Mouse (Mus musculus) heart, embryonic 13.5 days (tissue): ENCODE measurements around the gene Rap2c. TPM values are rescaled to one million over a fixed set of nuclear protein-coding genes. Genes with fewer than 3 reads are reported as not detected.

ENCODE experiments used
- ATAC-seq: fragments of 200-750 bp; cut with Nextera tagmentation; 2 replicates; pipeline ENCODE4 v1.8.0; 2017; ENCODE audit warnings: moderate TSS enrichment; ENCODE audit not compliant: insufficient number of reproducible peaks, low FRiP score, low TSS enrichment; ENCODE audit errors: extremely low read depth
- H3K27ac ChIP-seq: fragments of 300-500 bp; sonication (generic); replicated peaks from 2 replicates; pipeline ENCODE4 v1.5.1; 2015; ENCODE audit warnings: moderate library complexity, mild to moderate bottlenecking, inconsistent platforms
- H3K27me3 ChIP-seq: fragments of 300-500 bp; sonication (generic); replicated peaks from 2 replicates; pipeline ENCODE4 v1.6.1; 2015; ENCODE audit warnings: mild to moderate bottlenecking, inconsistent platforms
- H3K36me3 ChIP-seq: fragments of 300-500 bp; sonication (generic); 2 replicates; pipeline ENCODE4 v1.6.1; 2015; ENCODE audit warnings: mild to moderate bottlenecking, inconsistent platforms
- H3K4me1 ChIP-seq: fragments of 300-500 bp; sonication (generic); 2 replicates; pipeline ENCODE4 v1.6.1; 2015; ENCODE audit warnings: inconsistent platforms
- H3K4me2 ChIP-seq: fragments of 300-500 bp; sonication (generic); 2 replicates; pipeline ENCODE4 v1.6.1; 2015; ENCODE audit warnings: inconsistent platforms, mild to moderate bottlenecking, moderate library complexity
- H3K4me3 ChIP-seq: fragments of 300-500 bp; sonication (generic); 2 replicates; pipeline ENCODE4 v1.5.1; 2015; ENCODE audit warnings: moderate library complexity, mild to moderate bottlenecking, inconsistent platforms
- H3K9ac ChIP-seq: fragments of 300-500 bp; sonication (generic); 2 replicates; pipeline ENCODE4 v1.6.1; 2015; ENCODE audit warnings: inconsistent platforms, mild to moderate bottlenecking, moderate library complexity
- H3K9me3 ChIP-seq: fragments of 300-500 bp; sonication (generic); 2 replicates; pipeline ENCODE4 v1.6.1; 2016; ENCODE audit warnings: inconsistent platforms
- WGBS: fragments of 180-500 bp; shearing (Covaris S2); methylation state at CpG from one replicate; pipeline ENCODE4 v1.1.7; 2015; ENCODE audit warnings: mixed read lengths; 5-methylcytosine and 5-hydroxymethylcytosine counted together
- polyA plus RNA-seq: library from polyadenylated mRNA; unstranded; fragments of >200 nt; fragmentation: Nextera tagmentation; extraction: Ambion mirVana; gene quantifications from 2 replicates; pipeline ENCODE4 v1.2.1, GENCODE M21; 2015

Rap2c gene
- 16.5 and 17.8 TPM in 2 replicates for polyA plus RNA-seq

GRCm38 (mm10) chrX:51017851-51018785 lies at the start of gene Rap2c:
TSS of gene Rap2c (minus strand) at chrX:51018018.
- peak; percentile 74 for ATAC-seq
- peak within 1 kb of the TSS; percentile 72 for H3K4me2 ChIP-seq
- 13% methylated on average over 41 of the region's 92 CpGs for WGBS
- peak within 1 kb of the TSS; percentile 98 for H3K27ac ChIP-seq
- H3K4me1 ChIP-seq: peaks cover 16% of the 10 kb centered on the region
- H3K4me3 ChIP-seq: peak within 1 kb of the TSS; percentile 62
- H3K27me3 ChIP-seq: no peaks in the 10 kb centered on the region
- H3K9me3 ChIP-seq: no peaks in the 10 kb centered on the region
- peaks cover 15% of the 10 kb centered on the region for H3K36me3 ChIP-seq
- H3K9ac ChIP-seq: peak within 1 kb of the TSS; percentile 91

GRCm38 (mm10) chrX:51066539-51067286 lies 48.9 kb upstream of the Rap2c start:
- no peak for ATAC-seq
- no peaks in the 10 kb centered on the region for H3K9me3 ChIP-seq
- H3K4me3 ChIP-seq: no peak overlapping the region
- H3K9ac ChIP-seq: no peak overlapping the region
- no peaks in the 10 kb centered on the region for H3K36me3 ChIP-seq
- H3K27ac ChIP-seq: no peak overlapping the region
- no peak overlapping the region for H3K4me2 ChIP-seq
- H3K4me1 ChIP-seq: no peaks in the 10 kb centered on the region
- H3K27me3 ChIP-seq: no peaks in the 10 kb centered on the region
- 59% methylated on average over 11 of the region's 11 CpGs for WGBS

GRCm38 (mm10) chrX:51065773-51066172 lies 48.0 kb upstream of the Rap2c start:
- Histone ChIP-seq H3K36me3 (no peaks in the 10 kb centered on the region), H3K9ac (no peak overlapping the region), H3K4me2 (no peak overlapping the region), H3K9me3 (no peaks in the 10 kb centered on the region), H3K27ac (no peak overlapping the region), H3K27me3 (no peaks in the 10 kb centered on the region), H3K4me1 (no peaks in the 10 kb centered on the region), H3K4me3 (no peak overlapping the region)
- ATAC-seq: no peak
- 13% methylated on average over 6 of the region's 6 CpGs for WGBS

GRCm38 (mm10) chrX:51065158-51065664 lies 47.4 kb upstream of the Rap2c start:
- no peak for ATAC-seq
- no peaks in the 10 kb centered on the region for H3K9me3 ChIP-seq
- no peak overlapping the region for H3K9ac ChIP-seq
- H3K4me3 ChIP-seq: no peak overlapping the region
- 57% methylated on average over 6 of the region's 6 CpGs for WGBS
- no peaks in the 10 kb centered on the region for H3K27me3 ChIP-seq
- no peak overlapping the region for H3K4me2 ChIP-seq
- H3K4me1 ChIP-seq: no peaks in the 10 kb centered on the region
- H3K36me3 ChIP-seq: no peaks in the 10 kb centered on the region
- no peak overlapping the region for H3K27ac ChIP-seq

- Histone ChIP-seq H3K36me3 (no peaks in the 10 kb centered on the region), H3K4me3 (no peak overlapping the region), H3K9me3 (no peaks in the 10 kb centered on the region), H3K4me2 (no peak overlapping the region), H3K4me1 (no peaks in the 10 kb centered on the region), H3K27me3 (peaks cover 4% of the 10 kb centered on the region; the same call in 1 of the 2 replicates), H3K27ac (no peak overlapping the region), H3K9ac (no peak overlapping the region)
- no peak for ATAC-seq
- WGBS: 58% methylated on average over 4 of the region's 4 CpGs
Observed at GRCm38 (mm10) chrX:51060220-51060619, 42.4 kb upstream of the Rap2c start.

GRCm38 (mm10) chrX:51058741-51059140 lies 40.9 kb upstream of the Rap2c start:
- H3K36me3 ChIP-seq: no peaks in the 10 kb centered on the region
- H3K27ac ChIP-seq: no peak overlapping the region
- H3K27me3 ChIP-seq: peaks cover 4% of the 10 kb centered on the region
- no peak overlapping the region for H3K4me2 ChIP-seq
- H3K4me1 ChIP-seq: no peaks in the 10 kb centered on the region
- H3K9me3 ChIP-seq: no peaks in the 10 kb centered on the region
- no peak for ATAC-seq
- no peak overlapping the region for H3K9ac ChIP-seq
- H3K4me3 ChIP-seq: no peak overlapping the region
- WGBS: 67% methylated on average over 4 of the region's 4 CpGs

GRCm38 (mm10) chrX:51058317-51058716 lies 40.5 kb upstream of the Rap2c start:
- Histone ChIP-seq H3K27ac (no peak overlapping the region), H3K36me3 (no peaks in the 10 kb centered on the region), H3K9ac (no peak overlapping the region), H3K4me2 (no peak overlapping the region), H3K4me3 (no peak overlapping the region), H3K4me1 (no peaks in the 10 kb centered on the region), H3K27me3 (peaks cover 4% of the 10 kb centered on the region), H3K9me3 (no peaks in the 10 kb centered on the region)
- no peak for ATAC-seq
- 79% methylated on average over 5 of the region's 5 CpGs for WGBS

GRCm38 (mm10) chrX:51051680-51052461 lies 34.1 kb upstream of the Rap2c start:
- H3K9ac ChIP-seq: no peak overlapping the region
- no peaks in the 10 kb centered on the region for H3K36me3 ChIP-seq
- ATAC-seq: no peak
- H3K27ac ChIP-seq: no peak overlapping the region
- no peak overlapping the region for H3K4me3 ChIP-seq
- H3K9me3 ChIP-seq: no peaks in the 10 kb centered on the region
- no peak overlapping the region for H3K4me2 ChIP-seq
- H3K4me1 ChIP-seq: no peaks in the 10 kb centered on the region
- WGBS: 61% methylated on average over 3 of the region's 3 CpGs
- H3K27me3 ChIP-seq: peaks cover 4% of the 10 kb centered on the region

- Histone ChIP-seq H3K9me3 (no peaks in the 10 kb centered on the region), H3K4me2 (peak overlapping the region; percentile 24; the same call in 1 of the 2 replicates), H3K27me3 (peaks cover 4% of the 10 kb centered on the region; the same call in 1 of the 2 replicates), H3K9ac (no peak overlapping the region), H3K4me1 (no peaks in the 10 kb centered on the region), H3K27ac (0 out of 2 replicates have a peak overlapping the region, but pooled peaks have one; percentile 15), H3K4me3 (no peak overlapping the region), H3K36me3 (no peaks in the 10 kb centered on the region)
- 33% methylated on average over 7 of the region's 7 CpGs for WGBS
- ATAC-seq: no peak
Observed at GRCm38 (mm10) chrX:51035678-51036209, 17.9 kb upstream of the Rap2c start.

- Histone ChIP-seq H3K9me3 (no peaks in the 10 kb centered on the region), H3K9ac (peak overlapping the region; percentile 91), H3K4me1 (peaks cover 16% of the 10 kb centered on the region), H3K27me3 (no peaks in the 10 kb centered on the region), H3K4me3 (peak overlapping the region; percentile 62), H3K27ac (peak overlapping the region; percentile 98), H3K36me3 (peaks cover 3% of the 10 kb centered on the region), H3K4me2 (peak overlapping the region; percentile 72)
- 24% methylated on average over 2 of the region's 2 CpGs for WGBS
- no peak for ATAC-seq
Observed at GRCm38 (mm10) chrX:51019884-51020283, 2.1 kb upstream of the Rap2c start.
